In genomic region chr4:41129406-41129805, GRCm38 (mm10) we compare ENCODE assay signal across 8 mouse cellular contexts. TPM values are rescaled to one million over a fixed set of nuclear protein-coding genes. Genes with fewer than 3 reads are reported as not detected.
DNase-seq lines count a peak whose midpoint lies in the region; ATAC-seq and TF ChIP-seq lines count a peak whose summit lies in the region.

No protein-coding gene starts in this region.

- H3K36me3 ChIP-seq in embryonic facial prominence, embryonic 15.5 days, result no peaks in the 10 kb centered on the region
- no peaks in the 10 kb centered on the region for H3K36me3 ChIP-seq in hindbrain, embryonic 12.5 days
- H3K36me3 ChIP-seq in limb, embryonic 14.5 days (ENCODE audit: control insufficient read depth, insufficient read depth, low read length), result no peaks in the 10 kb centered on the region
- no peaks in the 10 kb centered on the region for H3K36me3 ChIP-seq in neural tube, embryonic 11.5 days (ENCODE audit: control insufficient read depth, insufficient read depth, low read length)

- H3K27ac ChIP-seq in embryonic facial prominence, embryonic 15.5 days (replicated peaks), result no peak overlapping the region
- H3K27ac ChIP-seq in hindbrain, embryonic 12.5 days, result no peak overlapping the region
- H3K27ac ChIP-seq in limb, embryonic 14.5 days (replicated peaks; ENCODE audit: low read depth, low read length), result no peak overlapping the region
- no peak overlapping the region for H3K27ac ChIP-seq in neural tube, embryonic 11.5 days (ENCODE audit: low read depth, low read length)

- H3K4me2 ChIP-seq in embryonic facial prominence, embryonic 15.5 days (replicated peaks), result no peak overlapping the region
- no peak overlapping the region for H3K4me2 ChIP-seq in hindbrain, embryonic 12.5 days (replicated peaks)
- no peak overlapping the region for H3K4me2 ChIP-seq in limb, embryonic 14.5 days (replicated peaks; ENCODE audit: low read depth, low read length, severe bottlenecking)
- no peak overlapping the region for H3K4me2 ChIP-seq in neural tube, embryonic 11.5 days (ENCODE audit: low read depth)

- H3K27me3 ChIP-seq in embryonic facial prominence, embryonic 15.5 days, result no peaks in the 10 kb centered on the region
- H3K27me3 ChIP-seq in hindbrain, embryonic 12.5 days, result no peaks in the 10 kb centered on the region
- H3K27me3 ChIP-seq in limb, embryonic 14.5 days (ENCODE audit: control insufficient read depth, insufficient read depth, low read length), result no peaks in the 10 kb centered on the region
- no peaks in the 10 kb centered on the region for H3K27me3 ChIP-seq in neural tube, embryonic 11.5 days (ENCODE audit: control insufficient read depth, insufficient read depth, low read length)

- H3K9me3 ChIP-seq in embryonic facial prominence, embryonic 15.5 days (replicated peaks), result no peaks in the 10 kb centered on the region
- no peaks in the 10 kb centered on the region for H3K9me3 ChIP-seq in hindbrain, embryonic 12.5 days (replicated peaks)
- no peaks in the 10 kb centered on the region for H3K9me3 ChIP-seq in limb, embryonic 14.5 days (ENCODE audit: control insufficient read depth, low read length)
- H3K9me3 ChIP-seq in neural tube, embryonic 11.5 days (ENCODE audit: control insufficient read depth, low read length), result no peaks in the 10 kb centered on the region

- H3K4me1 ChIP-seq in embryonic facial prominence, embryonic 15.5 days, result peaks cover 2% of the 10 kb centered on the region
- peaks cover 1% of the 10 kb centered on the region for H3K4me1 ChIP-seq in hindbrain, embryonic 12.5 days
- peaks cover 2% of the 10 kb centered on the region; the same call in 1 of the 2 replicates for H3K4me1 ChIP-seq in limb, embryonic 14.5 days (ENCODE audit: control insufficient read depth, insufficient read depth, low read length)
- no peaks in the 10 kb centered on the region for H3K4me1 ChIP-seq in neural tube, embryonic 11.5 days (ENCODE audit: control insufficient read depth, insufficient read depth, low read length)

- 3% methylated on average over 2 of the region's 2 CpGs for WGBS in embryonic facial prominence, embryonic 15.5 days
- 12% methylated on average over 2 of the region's 2 CpGs for WGBS in hindbrain, embryonic 12.5 days
- 8% methylated on average over 2 of the region's 2 CpGs for WGBS in limb, embryonic 14.5 days
- WGBS in neural tube, embryonic 11.5 days, result 12% methylated on average over 2 of the region's 2 CpGs

- H3K4me3 ChIP-seq in embryonic facial prominence, embryonic 15.5 days (replicated peaks), result no peak overlapping the region
- H3K4me3 ChIP-seq in hindbrain, embryonic 12.5 days, result no peak overlapping the region
- no peak overlapping the region for H3K4me3 ChIP-seq in limb, embryonic 14.5 days (replicated peaks; ENCODE audit: low read length)
- no peak overlapping the region for H3K4me3 ChIP-seq in neural tube, embryonic 11.5 days (ENCODE audit: low read depth, low read length)

- TF ChIP-seq POLR2A in limb, embryonic 14.5 days (IDR thresholded peaks at IDR 0.05; ENCODE audit: borderline replicate concordance, extremely low read depth, insufficient read depth, insufficient read length), result no peak

- DNase-seq in urinary bladder, postnatal 36 days (ENCODE audit: low spot score in 2 of 2), result peak; percentile 48 to 57
- no peak for DNase-seq in urinary bladder, postnatal 10 days (ENCODE audit: low spot score)
- peak; percentile 89 for DNase-seq in brain, adult 2 months (ENCODE audit: low read depth, low spot score)
- peak; percentile 79 for DNase-seq in limb, embryonic 14.5 days (ENCODE audit: low spot score)
- DNase-seq in neural tube, embryonic 11.5 days (ENCODE audit: low spot score), result peak; percentile 56
- DNase-seq in right cerebral cortex, postnatal 14 days, result no peak

- peak; percentile 60; the same call in 1 of the 2 replicates for ATAC-seq in embryonic facial prominence, embryonic 15.5 days (ENCODE audit: insufficient number of reproducible peaks, low FRiP score, low TSS enrichment, low read depth)
- ATAC-seq in hindbrain, embryonic 12.5 days (ENCODE audit: low FRiP score), result peak; percentile 57; the same call in 1 of the 2 replicates
- ATAC-seq in limb, embryonic 14.5 days (ENCODE audit: low FRiP score, low read depth), result no peak; the same call in 1 of the 2 replicates
- 0 out of 2 replicates have a peak, but pooled peaks have one; percentile 74 for ATAC-seq in neural tube, embryonic 11.5 days (ENCODE audit: insufficient read depth, low FRiP score, low TSS enrichment)

- no peak overlapping the region for H3K9ac ChIP-seq in embryonic facial prominence, embryonic 15.5 days
- H3K9ac ChIP-seq in hindbrain, embryonic 12.5 days, result no peak overlapping the region
- no peak overlapping the region for H3K9ac ChIP-seq in limb, embryonic 14.5 days (ENCODE audit: low read depth, low read length, severe bottlenecking)
- H3K9ac ChIP-seq in neural tube, embryonic 11.5 days (ENCODE audit: low read length), result no peak overlapping the region

RNA-seq across cellular contexts. Expression of gene Nol6, which starts 5.2 kb away (rescaled TPM):
- polyA plus RNA-seq in embryonic facial prominence, embryonic 15.5 days (2015; fragmentation: Nextera tagmentation; extraction: Ambion mirVana), result 25.0 and 28.1 TPM in 2 replicates
- polyA plus RNA-seq in hindbrain, embryonic 12.5 days (2016; fragmentation: Nextera tagmentation; extraction: Ambion mirVana), result 29.0 and 33.6 TPM in 2 replicates
- 39.1 and 47.7 TPM in 2 replicates for polyA plus RNA-seq in limb, embryonic 14.5 days (2012; rRNA removed)
- 29.2 and 30.7 TPM in 2 replicates for polyA plus RNA-seq in limb, embryonic 14.5 days (2014; fragmentation: Nextera tagmentation; extraction: Ambion mirVana)
- 25.1 and 28.7 TPM in 2 replicates for polyA plus RNA-seq in neural tube, embryonic 11.5 days (2014; fragmentation: Nextera tagmentation; extraction: Ambion mirVana)

RNA-seq across cellular contexts. Expression of gene Ube2r2, which starts 6.1 kb away (rescaled TPM):
- polyA plus RNA-seq in embryonic facial prominence, embryonic 15.5 days (2015; fragmentation: Nextera tagmentation; extraction: Ambion mirVana), result 80.4 and 84.7 TPM in 2 replicates
- 101 and 113 TPM in 2 replicates for polyA plus RNA-seq in hindbrain, embryonic 12.5 days (2016; fragmentation: Nextera tagmentation; extraction: Ambion mirVana)
- polyA plus RNA-seq in limb, embryonic 14.5 days (2012; rRNA removed), result 110 and 182 TPM in 2 replicates
- polyA plus RNA-seq in limb, embryonic 14.5 days (2014; fragmentation: Nextera tagmentation; extraction: Ambion mirVana), result 96.6 and 108 TPM in 2 replicates
- 99.5 and 100.0 TPM in 2 replicates for polyA plus RNA-seq in neural tube, embryonic 11.5 days (2014; fragmentation: Nextera tagmentation; extraction: Ambion mirVana)

RNA-seq across cellular contexts. Expression of gene Aqp3, which starts 31.4 kb away (rescaled TPM):
- 88.7 and 94.8 TPM in 2 replicates for polyA plus RNA-seq in embryonic facial prominence, embryonic 15.5 days (2015; fragmentation: Nextera tagmentation; extraction: Ambion mirVana)
- 0.77 and 0.97 TPM in 2 replicates for polyA plus RNA-seq in hindbrain, embryonic 12.5 days (2016; fragmentation: Nextera tagmentation; extraction: Ambion mirVana)
- 56.2 and 72.9 TPM in 2 replicates for polyA plus RNA-seq in limb, embryonic 14.5 days (2012; rRNA removed)
- polyA plus RNA-seq in limb, embryonic 14.5 days (2014; fragmentation: Nextera tagmentation; extraction: Ambion mirVana), result 31.5 and 36.6 TPM in 2 replicates
- polyA plus RNA-seq in neural tube, embryonic 11.5 days (2014; fragmentation: Nextera tagmentation; extraction: Ambion mirVana), result 0.41 and 0.60 TPM in 2 replicates

Comparison
In these comparisons a context has a peak if more than half of its experiments do, and no peak if none do; other contexts are left out.
1. DNase-seq: peak in urinary bladder, postnatal 36 days (2 of 2), brain, adult 2 months (single experiment), limb, embryonic 14.5 days (single experiment) and neural tube, embryonic 11.5 days (single experiment); none in urinary bladder, postnatal 10 days (single experiment) and right cerebral cortex, postnatal 14 days (single experiment).
2. RNA of gene Aqp3, which starts 31.4 kb away (polyA plus RNA-seq): 88.7 to 94.8 TPM in embryonic facial prominence, embryonic 15.5 days and 31.5 to 72.9 TPM in limb, embryonic 14.5 days; 0.77 to 0.97 TPM in hindbrain, embryonic 12.5 days and 0.41 to 0.60 TPM in neural tube, embryonic 11.5 days; every median in the first group is over 10 times any median in the second.